Mouse (Mus musculus) T-helper 1 cell (primary cell): ENCODE results near the gene Flad1.

Source experiments
- in situ Hi-C: fragments of 300-600 bp; cut with MboI, MseI; formaldehyde crosslinking; loops from one replicate; pipeline ENCODE4 v1.15.1; 2025; ENCODE audit warnings: high pct_unique_total_duplicates

Gene Flad1

GRCm38 (mm10) chr3:89354816-89355511 lies 56.7 kb downstream of the Flad1 start:
- in situ Hi-C loops: loop anchor here (5.0 kb wide), 1 partner anchor 33 kb away; the partner anchor contains the start of gene Efna3

GRCm38 (mm10) chr3:89351271-89351670 lies 60.4 kb downstream of the Flad1 start:
- in situ Hi-C loops: no loop called here
